In the genomic region with DNA sequence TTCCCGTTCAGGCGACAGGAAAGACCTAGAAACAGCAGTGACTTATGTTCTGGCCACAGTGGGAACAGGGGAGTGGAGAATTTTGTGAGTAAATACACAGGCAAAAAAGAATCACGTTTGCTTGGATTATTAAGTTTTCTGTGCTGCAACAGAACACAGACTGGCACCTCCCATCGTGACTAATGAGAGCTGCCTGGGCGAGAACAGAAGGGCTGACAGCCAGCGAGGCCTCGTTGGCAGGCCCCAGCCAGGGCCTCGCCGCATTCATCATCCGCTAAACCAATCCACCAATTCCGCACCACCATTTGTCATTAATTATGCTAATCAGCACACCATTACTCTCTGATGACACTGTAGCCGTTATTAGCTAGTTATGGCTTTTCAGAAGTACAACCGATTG, we compare ENCODE assay signal across 10 mouse cellular contexts.
DNase-seq lines count a peak whose midpoint lies in the region; ATAC-seq and TF ChIP-seq lines count a peak whose summit lies in the region.
"Had no signal": no experiment of that assay in that cellular context is flagged by ENCODE, and none has a peak within 500 bp of the region (broad histone marks: within the 10 kb centered on the region; RNA-seq: fewer than 3 reads in every experiment).

No protein-coding gene starts in this region.

- no peaks in the 10 kb centered on the region for H3K27me3 ChIP-seq in midbrain, postnatal 0 days (ENCODE audit: insufficient read depth, low read length)
- H3K27me3 ChIP-seq: intestine, embryonic 15.5 days had no signal

- ATAC-seq in midbrain, postnatal 0 days (ENCODE audit: low FRiP score): no peak; the same call in 1 of the 2 replicates
- no peak for ATAC-seq in megakaryocyte progenitor cell, adult 5-6 weeks (replicated peaks; ENCODE audit: poor library complexity)
- ATAC-seq: intestine, embryonic 15.5 days had no signal

- no peak overlapping the region for H3K4me3 ChIP-seq in midbrain, postnatal 0 days (ENCODE audit: low read depth, low read length)
- H3K4me3 ChIP-seq: intestine, embryonic 15.5 days; limb, embryonic 13.5 days had no signal

- H3K9me3 ChIP-seq in midbrain, postnatal 0 days (ENCODE audit: low read length): no peaks in the 10 kb centered on the region
- H3K9me3 ChIP-seq: intestine, embryonic 15.5 days; limb, embryonic 13.5 days had no signal

- 16% methylated on average over 13 of the region's 13 CpGs for WGBS in midbrain, postnatal 0 days

- H3K4me2 ChIP-seq in midbrain, postnatal 0 days (ENCODE audit: low read depth, low read length, poor library complexity, severe bottlenecking): no peak overlapping the region
- H3K4me2 ChIP-seq: intestine, embryonic 15.5 days; limb, embryonic 13.5 days had no signal

- TF ChIP-seq CTCF in midbrain, postnatal 0 days (IDR thresholded peaks at IDR 0.05): no peak

- H3K27ac ChIP-seq in midbrain, postnatal 0 days (ENCODE audit: low read depth, low read length): no peak overlapping the region
- H3K27ac ChIP-seq: intestine, embryonic 15.5 days; limb, embryonic 13.5 days had no signal

- no peaks in the 10 kb centered on the region for H3K36me3 ChIP-seq in midbrain, postnatal 0 days (ENCODE audit: insufficient read depth, low read length)
- H3K36me3 ChIP-seq: intestine, embryonic 15.5 days had no signal

- peak; percentile 52 for DNase-seq in embryo, embryonic 10 days (ENCODE audit: low spot score)
- DNase-seq in embryo, embryonic 9.5 days (ENCODE audit: extremely low spot score): no peak
- peak; percentile 40 for DNase-seq in embryo, embryonic 10.5 days (ENCODE audit: low spot score)
- peak; percentile 73 for DNase-seq in layer of hippocampus, adult 11-12 months (ENCODE audit: low spot score)
- DNase-seq in midbrain, postnatal 0 days (ENCODE audit: low spot score): peak; percentile 86
- DNase-seq in heart, postnatal 4 days: no peak
- DNase-seq in urinary bladder, postnatal 10 days (ENCODE audit: low spot score): no peak

- 0 out of 2 replicates have a peak overlapping the region, but pooled peaks have one; percentile 1 for H3K9ac ChIP-seq in midbrain, postnatal 0 days (replicated peaks; ENCODE audit: low read length, poor library complexity, severe bottlenecking)
- H3K9ac ChIP-seq: intestine, embryonic 15.5 days; limb, embryonic 13.5 days had no signal

- H3K4me1 ChIP-seq in midbrain, postnatal 0 days (ENCODE audit: insufficient read depth, low read length): peaks cover 12% of the 10 kb centered on the region; the same call in 1 of the 2 replicates

Comparison
In these comparisons a context has a peak if more than half of its experiments do, and no peak if none do; other contexts are left out.
1. DNase-seq: peak in embryo, embryonic 10 days (single experiment), embryo, embryonic 10.5 days (single experiment), layer of hippocampus, adult 11-12 months (single experiment) and midbrain, postnatal 0 days (single experiment); none in embryo, embryonic 9.5 days (single experiment), heart, postnatal 4 days (single experiment) and urinary bladder, postnatal 10 days (single experiment).